Mouse (Mus musculus) embryonic facial prominence, embryonic 15.5 days (tissue): ENCODE data around the gene Asns. TPM values are rescaled to one million over a fixed set of nuclear protein-coding genes. Genes with fewer than 3 reads are reported as not detected.

Source experiments
- polyA plus RNA-seq: library from polyadenylated mRNA; unstranded; fragments of >200 nt; fragmentation: Nextera tagmentation; extraction: Ambion mirVana; gene quantifications from 2 replicates; pipeline ENCODE4 v1.2.1, GENCODE M21; 2015

The Asns gene
- polyA plus RNA-seq, 1 experiment from 2014 or later: 42.7 TPM

Other genes starting within 250 kb of the Asns start
- 8.4 and 11.9 TPM in 2 replicates for gene Tac1, start 138.4 kb downstream of the Asns start, polyA plus RNA-seq
- gene C1galt1, start 151.6 kb upstream of the Asns start, polyA plus RNA-seq: 2.6 and 3.2 TPM in 2 replicates